Mouse (Mus musculus) limb, embryonic 12.5 days (tissue): ENCODE measurements around the gene Abr. TPM values are rescaled to one million over a fixed set of nuclear protein-coding genes. Genes with fewer than 3 reads are reported as not detected.

Experiments
- ATAC-seq: fragments of 200-750 bp; cut with Nextera tagmentation; 2 replicates; pipeline ENCODE4 v1.8.0; 2017; ENCODE audit warnings: low read depth, moderate TSS enrichment; ENCODE audit not compliant: insufficient number of reproducible peaks, insufficient read depth, low FRiP score, low TSS enrichment
- H3K27ac ChIP-seq: fragments of 300-500 bp; sonication (generic); 2 replicates; pipeline ENCODE4 v1.5.1; 2016; ENCODE audit warnings: mild to moderate bottlenecking, moderate library complexity
- H3K27me3 ChIP-seq: fragments of 300-500 bp; sonication (generic); 2 replicates; pipeline ENCODE4 v1.6.1; 2016; ENCODE audit warnings: mild to moderate bottlenecking, moderate library complexity
- H3K36me3 ChIP-seq: fragments of 300-500 bp; sonication (generic); 2 replicates; pipeline ENCODE4 v1.6.1; 2016; ENCODE audit warnings: mild to moderate bottlenecking, moderate library complexity
- H3K4me1 ChIP-seq: fragments of 300-500 bp; sonication (generic); replicated peaks from 2 replicates; pipeline ENCODE4 v1.6.1; 2016
- H3K4me2 ChIP-seq: fragments of 300-500 bp; sonication (generic); 2 replicates; pipeline ENCODE4 v1.6.1; 2016; ENCODE audit warnings: mild to moderate bottlenecking, moderate library complexity
- H3K4me3 ChIP-seq: fragments of 300-500 bp; sonication (generic); replicated peaks from 2 replicates; pipeline ENCODE4 v1.5.1; 2016; ENCODE audit warnings: mild to moderate bottlenecking
- H3K9ac ChIP-seq: fragments of 300-500 bp; sonication (generic); replicated peaks from 2 replicates; pipeline ENCODE4 v1.6.1; 2016; ENCODE audit warnings: mild to moderate bottlenecking, moderate library complexity
- H3K9me3 ChIP-seq: fragments of 300-500 bp; sonication (generic); 2 replicates; pipeline ENCODE4 v1.6.1; 2016; ENCODE audit warnings: mild to moderate bottlenecking, moderate library complexity
- WGBS: fragments of 180-500 bp; shearing (Covaris S2); methylation state at CpG from one replicate; pipeline ENCODE4 v1.1.7; 2016; 5-methylcytosine and 5-hydroxymethylcytosine counted together
- polyA plus RNA-seq: library from polyadenylated mRNA; unstranded; fragments of >200 nt; fragmentation: Nextera tagmentation; extraction: Ambion mirVana; gene quantifications from 2 replicates; pipeline ENCODE4 v1.2.1, GENCODE M21; 2016

Abr gene
- polyA plus RNA-seq, 1 experiment from 2014 or later = 48.3 TPM

DNA sequence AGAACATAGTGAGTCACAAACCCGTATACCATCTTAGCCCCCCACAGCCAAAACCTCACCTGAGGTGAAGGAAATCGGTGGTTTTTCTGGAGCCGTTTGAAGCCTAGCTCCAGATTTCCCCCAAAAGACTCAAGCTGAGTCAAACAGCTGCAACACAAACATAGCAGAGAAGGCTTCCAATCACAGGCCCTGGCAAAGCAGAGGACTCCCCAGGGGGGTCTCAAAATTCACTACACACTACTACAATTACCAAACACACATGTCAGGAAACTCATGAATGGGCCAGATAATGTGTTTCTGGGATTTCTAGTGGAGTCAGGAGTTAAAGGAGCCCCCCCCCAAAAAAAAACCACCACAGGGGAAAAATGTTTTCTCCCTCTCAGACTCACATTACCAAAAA lies 56.0 kb downstream of the Abr start:
- Histone ChIP-seq H3K4me3 (no peak overlapping the region), H3K27ac (peak overlapping the region; percentile 69; the same call in 1 of the 2 replicates), H3K9ac (no peak overlapping the region), H3K9me3 (no peaks in the 10 kb centered on the region), H3K36me3 (no peaks in the 10 kb centered on the region; the same call in 1 of the 2 replicates), H3K27me3 (peaks cover 6% of the 10 kb centered on the region), H3K4me1 (peaks cover 79% of the 10 kb centered on the region), H3K4me2 (no peak overlapping the region)
- WGBS = 30% methylated on average over 3 of the region's 3 CpGs
- ATAC-seq = 0 out of 2 replicates have a peak, but pooled peaks have one; percentile 66

DNA sequence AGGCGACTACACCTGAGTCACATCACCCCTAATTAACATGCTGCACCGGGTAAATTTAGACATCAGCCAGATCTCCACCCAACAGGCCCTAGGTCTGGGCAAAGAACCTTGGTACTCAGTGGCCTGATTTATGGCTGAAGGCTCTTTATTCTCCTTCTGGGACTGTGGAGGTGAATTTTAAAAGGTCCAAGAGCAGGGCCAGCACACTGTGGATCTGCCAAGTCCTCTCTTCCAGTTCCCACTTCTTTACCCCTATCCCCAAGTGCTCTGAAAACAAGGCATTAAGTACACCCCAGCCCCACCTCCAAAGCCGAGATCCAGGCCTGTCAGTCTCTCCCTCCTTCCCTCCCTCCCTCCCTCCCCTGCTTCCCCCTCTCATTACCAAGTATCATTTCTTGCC lies 59.5 kb downstream of the Abr start:
- H3K9me3 ChIP-seq = no peaks in the 10 kb centered on the region
- H3K27me3 ChIP-seq = no peaks in the 10 kb centered on the region; the same call in 1 of the 2 replicates
- 25% methylated on average over 3 of the region's 3 CpGs for WGBS
- no peak overlapping the region for H3K4me2 ChIP-seq
- H3K36me3 ChIP-seq = peaks cover 6% of the 10 kb centered on the region; the same call in 1 of the 2 replicates
- no peak overlapping the region for H3K9ac ChIP-seq
- H3K4me1 ChIP-seq = peaks cover 57% of the 10 kb centered on the region
- no peak overlapping the region for H3K27ac ChIP-seq
- no peak overlapping the region for H3K4me3 ChIP-seq
- ATAC-seq = no peak

GRCm38 (mm10) chr11:76562165-76562564 lies 59.9 kb downstream of the Abr start:
- Histone ChIP-seq H3K4me1 (peaks cover 53% of the 10 kb centered on the region), H3K9me3 (no peaks in the 10 kb centered on the region), H3K9ac (no peak overlapping the region), H3K36me3 (peaks cover 6% of the 10 kb centered on the region; the same call in 1 of the 2 replicates), H3K4me3 (no peak overlapping the region), H3K27ac (no peak overlapping the region), H3K4me2 (no peak overlapping the region), H3K27me3 (no peaks in the 10 kb centered on the region; the same call in 1 of the 2 replicates)
- WGBS = 30% methylated on average over 4 of the region's 4 CpGs
- ATAC-seq = no peak

DNA sequence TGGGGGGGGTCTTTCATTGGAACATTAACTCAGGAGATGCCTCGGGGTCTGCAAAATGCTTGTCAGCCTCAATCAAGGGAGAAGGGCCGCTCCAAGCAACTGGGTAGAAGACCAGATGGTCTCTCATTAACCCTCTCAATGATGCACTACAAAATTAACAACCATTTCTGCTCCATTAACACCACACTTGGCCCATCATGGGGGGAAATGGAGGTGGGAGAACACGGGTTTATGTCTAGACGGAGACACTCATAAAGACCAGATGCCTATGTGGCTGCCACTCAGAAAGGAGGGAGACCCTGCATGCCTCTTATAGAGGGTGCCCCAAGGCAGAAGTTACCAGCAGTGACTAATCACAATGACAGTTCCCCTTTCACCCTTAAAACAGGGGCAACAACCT lies 64.3 kb downstream of the Abr start:
- 62% methylated on average over 4 of the region's 4 CpGs for whole genome bisulfite sequencing
- ATAC-seq = no peak
- H3K27me3 ChIP-seq = no peaks in the 10 kb centered on the region; the same call in 1 of the 2 replicates
- no peak overlapping the region for H3K4me3 ChIP-seq
- no peak overlapping the region for H3K4me2 ChIP-seq
- no peaks in the 10 kb centered on the region for H3K9me3 ChIP-seq
- no peak overlapping the region for H3K9ac ChIP-seq
- H3K4me1 ChIP-seq = peaks cover 27% of the 10 kb centered on the region
- no peak overlapping the region for H3K27ac ChIP-seq
- peaks cover 6% of the 10 kb centered on the region; the same call in 1 of the 2 replicates for H3K36me3 ChIP-seq

DNA sequence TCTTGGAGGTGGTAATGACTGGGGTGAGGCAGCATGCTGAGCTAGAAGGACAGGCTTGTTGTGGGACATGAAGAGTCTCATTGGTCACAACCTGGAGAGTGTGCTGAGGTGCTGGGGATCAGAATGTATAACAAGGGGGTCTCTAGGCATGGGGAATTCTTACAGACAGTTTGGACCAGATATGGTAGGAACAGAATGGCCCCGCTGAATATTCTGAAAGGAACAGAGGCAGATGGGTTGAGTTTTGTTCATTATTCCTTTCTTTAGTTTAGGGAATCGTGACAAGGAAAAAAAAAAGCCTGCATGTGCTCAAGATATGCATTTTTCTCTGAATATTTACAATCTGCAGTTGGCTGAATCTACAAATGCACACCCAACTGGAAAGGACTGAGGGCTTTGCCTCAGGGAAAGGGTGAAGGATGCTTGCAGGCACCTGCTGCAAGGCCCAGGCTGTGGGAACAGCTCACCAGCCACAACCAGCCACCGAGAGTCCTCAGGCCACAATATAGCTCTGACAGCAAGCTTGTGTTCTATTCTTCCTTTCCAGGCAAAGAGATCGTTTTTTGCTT lies 73.9 kb downstream of the Abr start:
- Histone ChIP-seq H3K4me1 (peaks cover 13% of the 10 kb centered on the region), H3K36me3 (peaks cover 5% of the 10 kb centered on the region; the same call in 1 of the 2 replicates), H3K27me3 (no peaks in the 10 kb centered on the region), H3K27ac (no peak overlapping the region), H3K9ac (no peak overlapping the region), H3K4me3 (no peak overlapping the region), H3K9me3 (no peaks in the 10 kb centered on the region), H3K4me2 (no peak overlapping the region)
- WGBS = 91% methylated on average over 4 of the region's 4 CpGs
- ATAC-seq = no peak

DNA sequence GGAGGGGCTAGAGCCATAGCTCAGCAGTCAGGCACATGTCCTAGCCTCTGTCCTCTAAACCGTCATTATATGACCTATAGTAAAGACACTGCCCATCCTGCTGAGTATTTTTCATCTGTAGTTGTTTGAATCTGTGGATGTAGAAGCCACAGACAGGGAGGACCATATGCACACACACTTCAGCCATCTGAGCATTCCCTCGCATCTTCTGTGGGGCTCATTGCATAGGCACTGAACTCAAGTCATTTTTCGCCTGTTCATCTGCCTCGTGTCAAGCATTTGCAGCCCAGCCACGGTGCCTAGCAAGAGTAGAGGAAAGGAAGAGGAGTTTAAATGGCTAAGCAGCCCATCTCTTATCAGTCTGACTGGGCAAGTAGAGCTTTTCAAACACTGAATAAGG lies 74.7 kb downstream of the Abr start:
- Histone ChIP-seq H3K27ac (peak overlapping the region; percentile 53; the same call in 1 of the 2 replicates), H3K36me3 (peaks cover 6% of the 10 kb centered on the region; the same call in 1 of the 2 replicates), H3K27me3 (no peaks in the 10 kb centered on the region), H3K4me1 (peaks cover 13% of the 10 kb centered on the region), H3K4me2 (no peak overlapping the region), H3K9ac (0 out of 2 replicates have a peak overlapping the region, but pooled peaks have one; percentile 23), H3K9me3 (no peaks in the 10 kb centered on the region), H3K4me3 (no peak overlapping the region)
- 62% methylated on average over 5 of the region's 5 CpGs for WGBS
- ATAC-seq = no peak

DNA sequence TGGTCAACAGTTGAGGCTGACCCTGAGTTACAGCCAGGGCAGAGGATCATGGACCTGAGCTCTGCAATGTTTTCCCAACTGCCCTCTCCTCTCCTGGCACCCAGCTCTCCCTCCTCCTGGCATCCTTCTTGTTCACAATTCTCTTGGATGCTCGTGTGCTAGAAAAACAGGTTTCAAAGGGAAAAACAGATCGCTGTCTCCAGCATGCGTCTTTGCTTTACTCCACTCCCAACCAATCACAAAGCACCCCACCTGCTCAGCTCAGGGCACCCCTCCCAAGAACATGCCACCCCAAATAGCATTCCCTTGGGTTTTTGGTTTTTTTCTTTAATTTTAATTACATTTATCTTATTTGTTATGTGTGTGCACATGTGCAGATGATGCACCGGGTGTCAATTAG lies 75.7 kb downstream of the Abr start:
- WGBS = 78% methylated on average over 4 of the region's 4 CpGs
- peaks cover 13% of the 10 kb centered on the region for H3K4me1 ChIP-seq
- ATAC-seq = no peak
- no peaks in the 10 kb centered on the region for H3K9me3 ChIP-seq
- H3K4me3 ChIP-seq = no peak overlapping the region
- no peak overlapping the region for H3K9ac ChIP-seq
- no peak overlapping the region for H3K4me2 ChIP-seq
- H3K27ac ChIP-seq = no peak overlapping the region
- no peaks in the 10 kb centered on the region for H3K27me3 ChIP-seq
- H3K36me3 ChIP-seq = peaks cover 6% of the 10 kb centered on the region; the same call in 1 of the 2 replicates

GRCm38 (mm10) chr11:76543300-76543699 lies 78.8 kb downstream of the Abr start:
- H3K4me2 ChIP-seq = no peak overlapping the region
- no peak overlapping the region for H3K9ac ChIP-seq
- 81% methylated on average over 5 of the region's 5 CpGs for WGBS
- no peak overlapping the region for H3K4me3 ChIP-seq
- H3K36me3 ChIP-seq = peaks cover 6% of the 10 kb centered on the region; the same call in 1 of the 2 replicates
- H3K9me3 ChIP-seq = no peaks in the 10 kb centered on the region
- H3K4me1 ChIP-seq = peaks cover 13% of the 10 kb centered on the region
- no peak for ATAC-seq
- H3K27me3 ChIP-seq = no peaks in the 10 kb centered on the region
- H3K27ac ChIP-seq = no peak overlapping the region

- Histone ChIP-seq H3K9ac (no peak overlapping the region), H3K9me3 (no peaks in the 10 kb centered on the region), H3K4me3 (no peak overlapping the region), H3K27ac (no peak overlapping the region), H3K4me2 (no peak overlapping the region), H3K36me3 (peaks cover 6% of the 10 kb centered on the region; the same call in 1 of the 2 replicates), H3K4me1 (no peaks in the 10 kb centered on the region), H3K27me3 (no peaks in the 10 kb centered on the region)
- no peak for ATAC-seq
- WGBS = 33% methylated on average over 1 of the region's 1 CpGs
Measured at GRCm38 (mm10) chr11:76540973-76541372, 81.1 kb downstream of the Abr start.

- H3K9ac ChIP-seq = no peak overlapping the region
- H3K9me3 ChIP-seq = no peaks in the 10 kb centered on the region
- H3K4me3 ChIP-seq = no peak overlapping the region
- H3K4me1 ChIP-seq = no peaks in the 10 kb centered on the region
- H3K27me3 ChIP-seq = no peaks in the 10 kb centered on the region
- peaks cover 7% of the 10 kb centered on the region for H3K36me3 ChIP-seq
- no peak overlapping the region for H3K27ac ChIP-seq
- no peak for ATAC-seq
- no peak overlapping the region for H3K4me2 ChIP-seq
- WGBS = 76% methylated on average over 3 of the region's 3 CpGs
Measured at GRCm38 (mm10) chr11:76537401-76537800, 84.7 kb downstream of the Abr start.

DNA sequence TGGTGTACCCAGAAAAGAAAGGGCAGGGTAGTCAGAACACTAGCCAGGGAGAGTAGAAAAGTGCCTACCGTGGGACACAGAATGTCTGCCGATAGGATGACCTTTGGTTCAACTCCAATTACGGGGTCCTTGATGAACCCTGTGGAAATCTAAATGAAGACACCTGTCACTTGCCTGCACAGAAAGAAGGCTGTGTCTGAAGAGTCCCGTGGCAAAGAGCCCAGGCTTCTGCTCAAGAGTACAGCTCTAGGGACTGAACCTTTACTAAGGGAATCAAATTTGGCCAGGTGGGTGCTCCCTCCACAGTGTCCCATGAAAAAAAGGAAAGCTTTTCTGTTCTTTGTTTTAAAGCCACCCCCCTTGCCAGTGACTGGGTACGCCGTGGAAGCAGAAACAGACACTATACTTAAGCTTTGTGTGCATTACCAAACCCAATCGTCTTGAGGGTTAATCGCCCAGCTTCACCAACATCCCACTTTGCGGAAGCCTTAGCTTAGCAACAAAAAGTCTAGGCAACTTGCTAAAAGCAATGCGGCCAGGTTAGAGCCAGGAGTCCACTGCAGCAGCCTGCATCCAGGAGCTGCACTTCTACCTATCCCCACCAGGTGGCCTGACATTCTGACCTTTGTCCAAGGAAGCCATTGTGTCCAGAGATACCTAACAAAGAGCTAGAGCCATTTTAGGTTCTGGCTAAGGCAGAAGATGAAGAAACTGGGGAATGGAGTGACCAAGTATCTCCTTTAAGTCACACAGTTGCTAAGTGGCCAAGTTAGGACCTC lies 85.3 kb downstream of the Abr start:
- Histone ChIP-seq H3K9ac (no peak overlapping the region), H3K27ac (no peak overlapping the region), H3K36me3 (peaks cover 7% of the 10 kb centered on the region), H3K9me3 (no peaks in the 10 kb centered on the region), H3K4me1 (no peaks in the 10 kb centered on the region), H3K4me3 (no peak overlapping the region), H3K4me2 (no peak overlapping the region), H3K27me3 (no peaks in the 10 kb centered on the region)
- 73% methylated on average over 10 of the region's 10 CpGs for WGBS
- no peak for ATAC-seq
